Mouse (Mus musculus) stomach, embryonic 15.5 days (tissue): ENCODE data around the gene Arvcf. TPM values are rescaled to one million over a fixed set of nuclear protein-coding genes. Genes with fewer than 3 reads are reported as not detected.
A peak's percentile ranks its signal among the peaks of the same experiment; 100 is the strongest.

ENCODE experiments used
- ATAC-seq: fragments of 200-750 bp; cut with Nextera tagmentation; 2 replicates; pipeline ENCODE4 v1.8.0; 2017; ENCODE audit warnings: low read depth, moderate number of reproducible peaks, moderate TSS enrichment; ENCODE audit not compliant: insufficient read depth, low FRiP score
- H3K27ac ChIP-seq: fragments of 300-500 bp; sonication (generic); 2 replicates; pipeline ENCODE4 v1.5.1; 2015; ENCODE audit warnings: mild to moderate bottlenecking, inconsistent platforms
- H3K27me3 ChIP-seq: fragments of 300-500 bp; sonication (generic); replicated peaks from 2 replicates; pipeline ENCODE4 v1.6.1; 2015; ENCODE audit warnings: inconsistent platforms
- H3K36me3 ChIP-seq: fragments of 300-500 bp; sonication (generic); 2 replicates; pipeline ENCODE4 v1.6.1; 2015; ENCODE audit warnings: inconsistent platforms
- H3K4me1 ChIP-seq: fragments of 300-500 bp; sonication (generic); 2 replicates; pipeline ENCODE4 v1.6.1; 2015; ENCODE audit warnings: inconsistent platforms
- H3K4me2 ChIP-seq: fragments of 300-500 bp; sonication (generic); 2 replicates; pipeline ENCODE4 v1.6.1; 2015; ENCODE audit warnings: mild to moderate bottlenecking, inconsistent platforms
- H3K4me3 ChIP-seq: fragments of 300-500 bp; sonication (generic); replicated peaks from 2 replicates; pipeline ENCODE4 v1.5.1; 2015; ENCODE audit warnings: inconsistent platforms
- H3K9ac ChIP-seq: fragments of 300-500 bp; sonication (generic); 2 replicates; pipeline ENCODE4 v1.6.1; 2015; ENCODE audit warnings: inconsistent platforms
- H3K9me3 ChIP-seq: fragments of 300-500 bp; sonication (generic); 2 replicates; pipeline ENCODE4 v1.6.1; 2016; ENCODE audit warnings: inconsistent platforms
- WGBS: fragments of 180-500 bp; shearing (Covaris S2); methylation state at CpG from one replicate; pipeline ENCODE4 v1.1.7; 2015; 5-methylcytosine and 5-hydroxymethylcytosine counted together
- polyA plus RNA-seq: library from polyadenylated mRNA; unstranded; fragments of >200 nt; fragmentation: Nextera tagmentation; extraction: Ambion mirVana; gene quantifications from 2 replicates; pipeline ENCODE4 v1.2.1, GENCODE M21; 2015

The Arvcf gene
- polyA plus RNA-seq, 1 experiment from 2014 or later: 25.3 TPM

GRCm38 (mm10) chr16:18360151-18360805 is 12.3 kb downstream of the Arvcf start:
- H3K4me2 ChIP-seq: no peak overlapping the region
- H3K27ac ChIP-seq: 0 out of 2 replicates have a peak overlapping the region, but pooled peaks have one; percentile 4
- no peaks in the 10 kb centered on the region for H3K4me1 ChIP-seq
- H3K9ac ChIP-seq: no peak overlapping the region
- H3K4me3 ChIP-seq: no peak overlapping the region
- H3K27me3 ChIP-seq: no peaks in the 10 kb centered on the region
- no peaks in the 10 kb centered on the region for H3K36me3 ChIP-seq
- 66% methylated on average over 6 of the region's 6 CpGs for WGBS
- no peaks in the 10 kb centered on the region for H3K9me3 ChIP-seq
- ATAC-seq: peak; percentile 21; the same call in 1 of the 2 replicates

DNA sequence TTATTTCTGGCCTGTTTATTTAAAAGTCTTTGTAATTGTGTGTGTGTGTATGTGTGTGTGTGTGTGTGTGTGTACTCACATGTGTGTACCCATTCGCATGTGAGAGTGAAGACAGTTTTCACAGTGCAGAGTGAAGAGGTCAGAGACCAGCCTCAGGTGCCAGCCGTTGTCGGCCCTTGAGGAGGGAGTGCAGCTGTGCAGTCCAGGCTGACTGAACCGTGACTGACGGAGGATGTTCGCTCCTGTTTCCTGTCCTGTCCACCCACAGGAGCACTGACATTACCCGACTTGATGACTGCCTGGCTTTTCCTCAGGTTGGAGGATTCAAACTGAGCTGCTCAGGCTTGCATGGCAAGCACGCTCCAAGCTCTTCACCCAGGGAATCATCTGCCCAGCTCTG is 15.0 kb downstream of the Arvcf start:
- no peak for ATAC-seq
- WGBS: 79% methylated on average over 8 of the region's 8 CpGs
- H3K9ac ChIP-seq: no peak overlapping the region
- no peaks in the 10 kb centered on the region for H3K36me3 ChIP-seq
- H3K4me2 ChIP-seq: no peak overlapping the region
- no peak overlapping the region for H3K27ac ChIP-seq
- no peak overlapping the region for H3K4me3 ChIP-seq
- H3K27me3 ChIP-seq: no peaks in the 10 kb centered on the region
- no peaks in the 10 kb centered on the region for H3K4me1 ChIP-seq
- no peaks in the 10 kb centered on the region for H3K9me3 ChIP-seq

GRCm38 (mm10) chr16:18366849-18367248 is 18.9 kb downstream of the Arvcf start:
- no peak overlapping the region for H3K4me2 ChIP-seq
- H3K9ac ChIP-seq: no peak overlapping the region
- no peak for ATAC-seq
- WGBS: 80% methylated on average over 4 of the region's 4 CpGs
- H3K4me1 ChIP-seq: no peaks in the 10 kb centered on the region
- no peaks in the 10 kb centered on the region for H3K36me3 ChIP-seq
- no peak overlapping the region for H3K4me3 ChIP-seq
- no peaks in the 10 kb centered on the region for H3K27me3 ChIP-seq
- no peak overlapping the region for H3K27ac ChIP-seq
- no peaks in the 10 kb centered on the region for H3K9me3 ChIP-seq

GRCm38 (mm10) chr16:18370197-18370596 is 22.2 kb downstream of the Arvcf start:
- no peak for ATAC-seq
- H3K27ac ChIP-seq: no peak overlapping the region

GRCm38 (mm10) chr16:18373632-18374031 is 25.6 kb downstream of the Arvcf start:
- no peaks in the 10 kb centered on the region for H3K36me3 ChIP-seq
- H3K4me3 ChIP-seq: no peak overlapping the region
- H3K27me3 ChIP-seq: no peaks in the 10 kb centered on the region
- peaks cover 9% of the 10 kb centered on the region; the same call in 1 of the 2 replicates for H3K4me1 ChIP-seq
- WGBS: 92% methylated on average over 4 of the region's 4 CpGs
- no peaks in the 10 kb centered on the region for H3K9me3 ChIP-seq
- no peak overlapping the region for H3K27ac ChIP-seq
- H3K9ac ChIP-seq: no peak overlapping the region
- no peak for ATAC-seq
- H3K4me2 ChIP-seq: no peak overlapping the region

More at GRCm38 (mm10) chr16:18370197-18370596, 22.2 kb downstream of the Arvcf start:
- H3K4me2 ChIP-seq: no peak overlapping the region
- no peaks in the 10 kb centered on the region for H3K4me1 ChIP-seq
- no peaks in the 10 kb centered on the region for H3K9me3 ChIP-seq
- H3K27me3 ChIP-seq: no peaks in the 10 kb centered on the region
- 83% methylated on average over 3 of the region's 3 CpGs for WGBS
- no peak overlapping the region for H3K4me3 ChIP-seq
- H3K36me3 ChIP-seq: no peaks in the 10 kb centered on the region
- H3K9ac ChIP-seq: no peak overlapping the region

GRCm38 (mm10) chr16:18376297-18376954 is 28.4 kb downstream of the Arvcf start:
- Histone ChIP-seq H3K4me3 (no peak overlapping the region), H3K36me3 (no peaks in the 10 kb centered on the region), H3K9me3 (no peaks in the 10 kb centered on the region), H3K9ac (no peak overlapping the region), H3K4me2 (no peak overlapping the region), H3K27ac (no peak overlapping the region), H3K4me1 (peaks cover 12% of the 10 kb centered on the region), H3K27me3 (no peaks in the 10 kb centered on the region)
- WGBS: 63% methylated on average over 7 of the region's 7 CpGs
- ATAC-seq: no peak

- Histone ChIP-seq H3K4me2 (no peak overlapping the region), H3K4me1 (peaks cover 20% of the 10 kb centered on the region), H3K27ac (no peak overlapping the region), H3K27me3 (no peaks in the 10 kb centered on the region), H3K9me3 (no peaks in the 10 kb centered on the region), H3K9ac (no peak overlapping the region), H3K36me3 (no peaks in the 10 kb centered on the region), H3K4me3 (no peak overlapping the region)
- ATAC-seq: peak; percentile 53; the same call in 1 of the 2 replicates
- 34% methylated on average over 3 of the region's 3 CpGs for WGBS
Measured at GRCm38 (mm10) chr16:18377203-18377602, 29.2 kb downstream of the Arvcf start.

DNA sequence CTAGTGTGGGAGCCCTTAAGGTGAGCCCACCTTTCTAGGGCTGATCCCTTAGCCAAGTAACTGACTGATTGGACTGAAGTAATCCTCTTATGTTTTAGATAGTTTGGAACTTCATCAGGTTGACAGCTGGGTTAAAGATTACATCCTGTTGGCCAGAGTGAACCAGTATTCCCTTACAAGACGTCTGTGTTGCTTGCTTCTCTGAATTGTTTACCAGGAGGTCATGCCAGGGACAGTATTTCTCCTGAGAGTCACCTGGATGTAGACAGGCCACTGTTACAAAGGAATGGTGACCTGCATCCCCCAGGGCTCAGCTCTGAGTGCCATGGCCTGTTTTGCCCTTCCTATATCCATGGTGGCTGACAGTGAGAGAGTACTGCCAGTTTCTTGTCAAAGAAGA is 30.5 kb downstream of the Arvcf start:
- WGBS: 33% methylated on average over 1 of the region's 1 CpGs
- no peak for ATAC-seq
- no peaks in the 10 kb centered on the region for H3K9me3 ChIP-seq
- H3K4me3 ChIP-seq: no peak overlapping the region
- no peaks in the 10 kb centered on the region for H3K27me3 ChIP-seq
- H3K36me3 ChIP-seq: no peaks in the 10 kb centered on the region
- no peak overlapping the region for H3K27ac ChIP-seq
- H3K4me1 ChIP-seq: peaks cover 22% of the 10 kb centered on the region
- H3K9ac ChIP-seq: no peak overlapping the region
- no peak overlapping the region for H3K4me2 ChIP-seq

- no peaks in the 10 kb centered on the region for H3K27me3 ChIP-seq
- no peaks in the 10 kb centered on the region for H3K9me3 ChIP-seq
- WGBS: 79% methylated on average over 8 of the region's 8 CpGs
- no peak for ATAC-seq
- no peaks in the 10 kb centered on the region for H3K36me3 ChIP-seq
- no peak overlapping the region for H3K9ac ChIP-seq
- H3K4me1 ChIP-seq: peaks cover 27% of the 10 kb centered on the region
- no peak overlapping the region for H3K27ac ChIP-seq
- H3K4me2 ChIP-seq: no peak overlapping the region
- H3K4me3 ChIP-seq: no peak overlapping the region
Measured at GRCm38 (mm10) chr16:18379338-18380001, 31.5 kb downstream of the Arvcf start.

GRCm38 (mm10) chr16:18380495-18381063 is 32.6 kb downstream of the Arvcf start:
- H3K27ac ChIP-seq: no peak overlapping the region
- H3K4me3 ChIP-seq: no peak overlapping the region
- H3K36me3 ChIP-seq: no peaks in the 10 kb centered on the region
- ATAC-seq: no peak
- peaks cover 27% of the 10 kb centered on the region for H3K4me1 ChIP-seq
- no peak overlapping the region for H3K9ac ChIP-seq
- no peaks in the 10 kb centered on the region for H3K27me3 ChIP-seq
- H3K4me2 ChIP-seq: no peak overlapping the region
- no peaks in the 10 kb centered on the region for H3K9me3 ChIP-seq
- 50% methylated on average over 6 of the region's 6 CpGs for WGBS

DNA sequence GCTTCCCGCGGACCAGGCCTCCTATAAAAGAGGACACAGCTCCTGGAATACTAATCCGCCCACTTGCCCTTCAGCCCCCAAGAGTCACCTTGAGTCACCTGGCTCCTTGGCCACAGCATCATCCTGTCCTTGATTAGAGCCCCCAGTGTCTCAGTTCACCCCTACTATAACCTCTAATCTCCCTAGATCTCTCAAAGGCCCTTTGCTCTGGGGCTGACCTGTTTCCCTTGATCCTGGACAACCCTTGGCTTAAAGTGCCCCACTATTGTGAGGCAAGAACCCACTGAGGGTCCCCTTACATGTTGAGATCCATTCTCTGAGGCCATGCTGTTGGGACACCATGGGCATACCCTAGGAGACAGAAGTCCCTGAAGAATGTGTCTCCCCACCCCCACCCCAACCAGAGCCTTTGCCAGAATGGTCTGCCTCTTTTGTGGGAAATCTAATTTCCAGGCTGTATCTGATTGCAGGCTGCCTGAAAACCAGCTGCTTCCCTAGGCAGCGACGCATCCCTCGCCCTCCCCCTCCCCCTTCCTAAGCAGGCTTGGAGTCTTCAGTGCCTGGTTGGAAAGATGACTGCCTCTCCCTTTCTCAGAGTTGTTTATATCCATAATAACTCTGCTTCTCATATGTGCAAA is 33.8 kb downstream of the Arvcf start:
- Histone ChIP-seq H3K9me3 (no peaks in the 10 kb centered on the region), H3K4me2 (no peak overlapping the region), H3K9ac (no peak overlapping the region), H3K4me3 (no peak overlapping the region), H3K36me3 (no peaks in the 10 kb centered on the region), H3K27ac (peak overlapping the region; percentile 64), H3K4me1 (peaks cover 26% of the 10 kb centered on the region), H3K27me3 (no peaks in the 10 kb centered on the region)
- ATAC-seq: peak; percentile 48; the same call in 1 of the 2 replicates
- WGBS: 56% methylated on average over 6 of the region's 6 CpGs
